27 mouse cellular contexts compared by ENCODE assay signal in the genomic region with DNA sequence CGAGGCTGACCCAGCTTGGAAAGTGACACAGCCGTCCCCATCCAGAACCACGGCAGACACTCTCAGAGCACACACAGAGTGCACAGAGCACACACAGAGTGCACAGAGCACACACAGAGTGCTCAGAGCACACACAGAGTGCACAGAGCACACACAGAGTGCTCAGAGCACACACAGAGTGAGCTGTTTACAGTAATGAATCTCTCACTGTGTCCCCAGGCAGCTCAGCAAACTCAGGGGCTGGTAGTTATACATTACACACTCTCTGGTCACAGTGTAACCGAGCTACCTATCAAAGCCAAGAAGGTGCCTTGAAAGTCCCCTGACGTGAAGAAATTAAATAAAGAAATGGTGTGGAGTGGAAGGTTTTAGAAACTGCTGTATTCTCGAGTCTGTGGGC. TPM values are rescaled to one million over a fixed set of nuclear protein-coding genes. Genes with fewer than 3 reads are reported as not detected.
DNase-seq lines count a peak whose midpoint lies in the region; ATAC-seq and TF ChIP-seq lines count a peak whose summit lies in the region.
"Had no signal": no experiment of that assay in that cellular context is flagged by ENCODE, and none has a peak within 500 bp of the region (broad histone marks: within the 10 kb centered on the region; RNA-seq: fewer than 3 reads in every experiment).

No protein-coding gene starts in this region.

- ATAC-seq in kidney, embryonic 15.5 days (replicated peaks; ENCODE audit: low FRiP score): peak; percentile 43; the same call in 1 of the 2 replicates
- 0 out of 2 replicates have a peak, but pooled peaks have one; percentile 23 for ATAC-seq in liver, embryonic 14.5 days (ENCODE audit: insufficient read depth)
- ATAC-seq in megakaryocyte, adult 5-6 weeks (ENCODE audit: poor library complexity, severe bottlenecking): no peak
- ATAC-seq: hindbrain, postnatal 0 days; intestine, postnatal 0 days; midbrain, embryonic 13.5 days had no signal

- no peak for TF ChIP-seq CTCF in liver, embryonic 14.5 days (IDR thresholded peaks at IDR 0.05; ENCODE audit: low read depth)

- intact Hi-C loops in heart, postnatal 14 days (cut with DNase I): no loop called here

- H3K27ac ChIP-seq in kidney, embryonic 15.5 days: peak overlapping the region; percentile 71
- H3K27ac ChIP-seq in liver, embryonic 14.5 days: no peak overlapping the region
- H3K27ac ChIP-seq: forebrain, embryonic 12.5 days; hindbrain, postnatal 0 days; left cerebral cortex, adult 2 months; midbrain, embryonic 13.5 days had no signal

- no peak overlapping the region for H3K9ac ChIP-seq in kidney, embryonic 15.5 days
- H3K9ac ChIP-seq in liver, embryonic 14.5 days (replicated peaks): no peak overlapping the region
- H3K9ac ChIP-seq: forebrain, embryonic 12.5 days; midbrain, embryonic 13.5 days had no signal

- no peak for TF ChIP-seq EP300 in liver, embryonic 14.5 days (IDR thresholded peaks at IDR 0.05; ENCODE audit: low read depth)

- H3K4me2 ChIP-seq in kidney, embryonic 15.5 days: no peak overlapping the region
- no peak overlapping the region for H3K4me2 ChIP-seq in liver, embryonic 14.5 days (ENCODE audit: low read depth)
- H3K4me2 ChIP-seq: forebrain, embryonic 12.5 days; midbrain, embryonic 13.5 days had no signal

- peak; percentile 55 for DNase-seq in heart, adult 11 months
- no peak for DNase-seq in heart, postnatal 14 days
- DNase-seq in kidney, adult 11 months: peak; percentile 67
- DNase-seq in liver, embryonic 14.5 days (ENCODE audit: low read depth in 3 of 3, low spot score in 3 of 3): no peak
- DNase-seq in c-Kit-positive CD71-positive TER-119-positive erythroid progenitor cells, embryonic 14.5 days (ENCODE audit: low spot score): no peak
- no peak for DNase-seq in urinary bladder, postnatal 36 days (ENCODE audit: low spot score in 2 of 2)
- DNase-seq: adrenal gland, postnatal 25 days; cerebellum, adult 11-12 months; cerebellum, postnatal 36 days; gastrocnemius, postnatal 10 days; heart, adult 18-20 months; heart, postnatal 4 days; left cerebral cortex, postnatal 4 days; lung, postnatal 36 days; spleen, adult 18-20 months; thymus, postnatal 36 days had no signal

- 73% methylated on average over 6 of the region's 6 CpGs for WGBS in kidney, embryonic 15.5 days
- 68% methylated on average over 6 of the region's 6 CpGs for whole genome bisulfite sequencing in liver, embryonic 14.5 days (ENCODE audit: insufficient replicate concordance)

- H3K27me3 ChIP-seq in kidney, embryonic 15.5 days: no peaks in the 10 kb centered on the region
- no peaks in the 10 kb centered on the region for H3K27me3 ChIP-seq in liver, embryonic 14.5 days (ENCODE audit: control insufficient read depth, insufficient read depth, low read length)
- H3K27me3 ChIP-seq: midbrain, embryonic 13.5 days had no signal

- H3K9me3 ChIP-seq in kidney, embryonic 15.5 days (replicated peaks): no peaks in the 10 kb centered on the region
- H3K9me3 ChIP-seq in liver, embryonic 14.5 days (ENCODE audit: control insufficient read depth, low read length): no peaks in the 10 kb centered on the region
- H3K9me3 ChIP-seq: forebrain, embryonic 12.5 days; G1E; midbrain, embryonic 13.5 days had no signal

- peaks cover 41% of the 10 kb centered on the region for H3K36me3 ChIP-seq in kidney, embryonic 15.5 days
- H3K36me3 ChIP-seq in liver, embryonic 14.5 days (replicated peaks; ENCODE audit: control insufficient read depth, insufficient read depth, low read depth): peaks cover 2% of the 10 kb centered on the region; the same call in 1 of the 2 replicates

- no peak overlapping the region for H3K4me3 ChIP-seq in kidney, embryonic 15.5 days (replicated peaks)
- no peak overlapping the region for H3K4me3 ChIP-seq in liver, embryonic 14.5 days (ENCODE audit: insufficient read depth in 1 of 2, low read depth in 2 of 2, low read length in 2 of 2)
- H3K4me3 ChIP-seq: forebrain, embryonic 12.5 days; left cerebral cortex, adult 2 months; midbrain, embryonic 13.5 days had no signal

- H3K4me1 ChIP-seq in kidney, embryonic 15.5 days: 0 out of 2 replicates have a peak, but pooled peaks cover 2% of the 10 kb centered on the region
- H3K4me1 ChIP-seq in liver, embryonic 14.5 days (replicated peaks; ENCODE audit: control insufficient read depth in 2 of 2, insufficient read depth in 2 of 2, low read length in 1 of 2): no peaks in the 10 kb centered on the region; a peak in 1 of 4 replicates

RNA-seq across cellular contexts. Expression of gene 7530416G11Rik, which starts 33.6 kb away (rescaled TPM):
- not detected for total RNA-seq in heart, postnatal 14 days (2021)
- not detected in 2 replicates for polyA plus RNA-seq in kidney, embryonic 15.5 days (2015; fragmentation: Nextera tagmentation; extraction: Ambion mirVana)
- polyA plus RNA-seq in liver, embryonic 14.5 days (2012; rRNA removed): not detected in 2 replicates
- polyA plus RNA-seq in liver, embryonic 14.5 days (2014; fragmentation: Nextera tagmentation; extraction: Ambion mirVana): not detected in 2 replicates
- not detected in 2 replicates for total RNA-seq in megakaryocyte, adult 5-6 weeks (2015)
- total RNA-seq in megakaryocyte, adult 5-6 weeks (2017): not detected in 2 replicates
- total RNA-seq: adrenal gland, postnatal 25 days; G1E; gastrocnemius, postnatal 10 days; heart, adult 18-20 months; heart, postnatal 4 days; hindbrain, postnatal 0 days; left cerebral cortex, adult 2 months; left cerebral cortex, postnatal 4 days; liver, adult 2 months had no signal
- polyA plus RNA-seq: forebrain, embryonic 12.5 days; G1E; heart, embryonic 14.5 days; hindbrain, postnatal 0 days; intestine, postnatal 0 days; liver, adult 2 months; midbrain, embryonic 13.5 days; neural tube, embryonic 14.5 days had no signal

Comparison
In these comparisons a context has a peak if more than half of its experiments do, and no peak if none do; other contexts are left out.
1. DNase-seq: peak in heart, adult 11 months (single experiment) and kidney, adult 11 months (single experiment); none in heart, postnatal 14 days (0 of 2), liver, embryonic 14.5 days (0 of 3), c-Kit-positive CD71-positive TER-119-positive erythroid progenitor cells, embryonic 14.5 days (single experiment) and urinary bladder, postnatal 36 days (0 of 2).